Mouse (Mus musculus) E14TG2a.4 (cell line): Measurements from ENCODE around the gene Tmem120b.

Experiments used
- CTCF ChIP-seq: conservative IDR thresholded peaks from 2 replicates; pipeline ENCODE4 v1.5.1; 2014; ENCODE audit warnings: low read length
- NANOG ChIP-seq: IDR thresholded peaks from 2 replicates; pipeline ENCODE4 v1.6.1; 2014; ENCODE audit warnings: borderline replicate concordance, low read length, mixed read lengths
- POU5F1 ChIP-seq: IDR thresholded peaks from 2 replicates; pipeline ENCODE4 v1.6.1; 2014; ENCODE audit warnings: low read length, borderline replicate concordance

- TF ChIP-seq CTCF (no peak), POU5F1 (no peak), NANOG (no peak)
These were observed 45.9 kb downstream of the Tmem120b start for GRCm38 (mm10) chr5:123114109-123114508.
